Mouse (Mus musculus) liver (tissue): ENCODE results near the gene Med9.
A peak's percentile ranks its signal among the peaks of the same experiment; 100 is the strongest.
"Not testable (repeated sequence)": the region's sequence is repeated elsewhere in the genome, so short reads cannot be mapped to it uniquely, and the experiment has no call there.

ENCODE experiments used
- DNase-seq: peaks from one replicate; pipeline ENCODE4 v3.0.0-alpha.2; 2020; ENCODE audit warnings: mixed read lengths

Gene Med9

DNA sequence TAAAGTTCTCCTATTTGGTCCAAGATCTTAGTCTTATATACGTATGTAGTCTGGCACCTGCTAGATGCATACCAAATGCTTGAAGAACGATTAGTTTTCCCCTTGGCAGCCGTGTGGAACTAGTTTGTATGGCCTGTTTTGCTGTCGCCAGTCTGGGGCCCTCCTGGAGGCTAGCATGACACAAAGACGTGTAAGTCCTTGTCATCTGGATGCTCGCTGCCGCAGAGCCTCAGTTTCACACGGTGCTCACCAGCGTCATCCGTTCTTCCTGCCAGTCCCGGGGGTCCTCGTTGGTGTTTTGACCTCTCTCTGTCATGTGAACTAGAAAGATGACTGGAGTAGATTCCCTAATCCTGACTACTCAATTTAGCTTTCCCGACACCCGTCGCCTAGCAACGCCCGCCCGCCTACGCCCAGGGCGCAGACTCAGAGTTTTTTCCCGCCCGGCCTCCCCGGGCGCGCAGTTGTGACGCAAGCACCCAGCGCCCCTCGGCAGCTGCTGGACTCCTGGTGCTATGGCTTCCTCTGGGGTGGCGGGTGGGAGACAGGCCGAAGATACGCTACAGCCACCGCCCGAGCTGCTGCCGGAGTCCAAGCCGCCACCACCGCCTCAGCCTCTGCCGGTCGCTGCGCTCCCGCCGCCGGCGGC lies at the start of gene Med9:
Gene Med9, plus strand, starts transcription at position 455 of the 649 bp plus-strand sequence.
- DNase-seq = peak; percentile 93

GRCm38 (mm10) chr11:59899711-59900685 lies 48.0 kb upstream of the Med9 start:
- no peak for DNase-seq

DNA sequence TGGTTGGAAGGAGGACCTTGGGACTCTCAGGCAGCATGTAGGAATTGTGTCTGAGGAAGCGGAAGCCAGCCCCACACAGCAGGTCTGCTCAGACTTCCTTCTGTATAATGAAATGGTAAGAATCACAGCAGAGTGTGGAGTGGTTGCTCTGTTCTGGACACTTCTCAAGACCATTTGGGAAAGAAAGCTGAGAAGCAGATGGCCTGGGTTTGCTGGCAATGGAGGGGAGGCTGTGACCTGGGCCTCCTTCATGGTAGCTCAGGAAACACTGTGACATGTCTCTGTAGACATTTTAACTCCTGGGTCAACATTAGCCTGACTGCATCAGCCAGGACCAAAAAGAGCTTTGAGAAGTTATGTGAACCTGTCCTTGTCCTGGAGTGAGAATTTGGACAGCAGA lies 47.0 kb upstream of the Med9 start:
- DNase-seq = no peak

GRCm38 (mm10) chr11:59902045-59902726 lies 45.8 kb upstream of the Med9 start:
- DNase-seq = no peak

DNA sequence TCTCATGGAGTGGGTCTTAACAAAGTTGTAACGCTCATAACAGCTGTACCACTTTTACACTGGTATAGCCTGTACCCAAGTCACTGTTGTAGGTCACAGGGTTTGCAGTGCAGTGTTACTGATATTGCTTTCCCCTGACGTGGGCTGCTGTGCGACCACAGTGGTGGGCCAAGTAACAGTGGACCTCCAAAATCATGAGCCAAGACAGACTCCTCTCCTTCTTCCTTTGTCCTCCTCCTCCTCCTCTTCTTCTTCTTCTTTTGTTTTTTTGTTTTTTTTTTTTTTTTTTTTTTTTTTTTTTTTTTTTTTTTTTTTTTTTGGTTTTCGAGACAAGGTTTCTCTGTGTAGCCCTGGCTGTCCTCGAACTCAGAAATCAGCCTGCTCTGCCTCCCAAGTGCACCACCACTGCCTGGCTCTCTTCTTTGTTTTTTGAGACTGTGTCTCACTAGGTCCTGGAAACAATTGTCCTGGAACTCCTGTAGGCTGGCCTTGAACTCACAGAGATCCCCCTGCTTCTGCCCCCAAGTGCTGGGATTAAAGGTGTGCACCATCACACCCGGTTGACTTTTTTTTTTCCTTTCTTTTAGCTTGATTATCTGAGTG lies 41.4 kb upstream of the Med9 start:
- DNase-seq = no peak

DNA sequence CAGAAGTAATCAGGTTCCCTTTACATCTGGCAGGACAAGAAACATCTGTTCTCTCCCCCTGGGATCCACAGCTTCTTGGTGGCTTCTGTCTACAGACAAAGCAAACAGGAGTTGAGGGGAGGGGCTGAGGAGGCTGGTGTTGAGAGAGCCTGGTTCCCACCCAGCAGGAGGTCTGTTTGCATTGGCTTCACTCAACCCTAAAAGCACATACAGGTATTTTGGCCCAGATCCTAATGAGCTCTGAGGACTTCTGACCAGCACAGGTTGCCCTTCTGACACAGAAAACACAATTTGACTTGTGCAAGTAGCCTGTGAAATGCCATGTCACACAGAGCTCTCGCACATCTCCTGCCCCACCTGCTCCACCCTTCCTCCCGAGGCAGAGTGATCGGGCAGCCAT lies 39.6 kb upstream of the Med9 start:
- DNase-seq = no peak

GRCm38 (mm10) chr11:59910586-59910985 lies 37.4 kb upstream of the Med9 start:
- DNase-seq = no peak

GRCm38 (mm10) chr11:59911523-59911922 lies 36.5 kb upstream of the Med9 start:
- no peak for DNase-seq

DNA sequence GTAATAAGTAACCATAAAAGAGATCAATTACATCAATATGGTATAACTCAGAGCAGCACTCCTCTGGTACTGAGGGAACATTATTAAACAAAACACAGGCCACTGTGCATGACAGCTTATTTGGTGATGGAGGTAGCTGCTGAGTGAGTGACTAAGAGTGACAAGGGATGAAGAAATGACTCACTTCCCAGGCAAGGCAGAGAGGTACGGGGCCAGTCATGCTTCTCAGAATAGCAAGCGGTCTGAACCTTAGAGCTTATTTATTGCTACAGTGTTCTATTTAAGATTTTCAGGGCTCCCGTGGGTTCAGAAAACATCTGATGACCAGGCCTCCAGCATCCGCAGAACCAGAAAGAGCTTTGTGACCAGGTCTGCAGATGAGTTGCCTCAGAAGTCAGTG lies 34.3 kb upstream of the Med9 start:
- no peak for DNase-seq

DNA sequence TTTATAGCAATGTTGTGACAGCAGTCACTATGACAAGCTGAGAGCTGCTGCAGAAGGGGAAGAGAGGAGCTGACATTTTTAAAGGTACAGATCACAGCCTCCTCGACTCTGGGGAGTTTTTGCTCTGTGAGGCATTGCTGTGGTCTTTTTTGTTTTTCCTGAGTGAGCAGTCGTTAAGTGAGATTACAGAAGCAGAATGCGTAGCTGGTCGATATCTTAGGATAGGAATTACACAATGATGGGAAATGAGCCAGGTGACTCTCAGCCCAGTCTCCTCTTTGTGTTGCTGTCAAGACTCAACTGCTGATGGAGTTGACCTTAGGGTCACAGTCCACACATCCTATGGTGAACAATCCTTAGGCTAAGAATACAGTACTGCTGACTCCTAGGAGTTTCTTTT lies 30.0 kb upstream of the Med9 start:
- no peak for DNase-seq

DNA sequence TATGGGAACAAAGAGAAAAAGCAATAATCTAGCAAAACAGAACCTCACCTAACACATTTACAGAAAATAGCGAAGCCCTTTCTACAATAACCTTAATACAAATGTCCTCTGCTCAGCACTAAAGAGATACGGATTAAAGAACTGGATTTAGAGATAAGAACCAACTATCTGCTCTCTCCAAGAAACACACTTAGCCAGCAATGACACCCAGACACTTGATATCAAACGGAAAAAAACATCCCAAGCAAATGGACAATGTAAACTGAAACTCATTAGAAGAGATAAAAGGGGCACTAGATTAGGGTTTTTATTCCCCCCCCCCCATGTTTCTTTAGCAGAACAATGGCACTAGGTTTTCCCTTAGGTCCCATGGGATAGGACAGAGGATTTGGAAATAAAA lies 28.6 kb upstream of the Med9 start:
- no peak for DNase-seq

DNA sequence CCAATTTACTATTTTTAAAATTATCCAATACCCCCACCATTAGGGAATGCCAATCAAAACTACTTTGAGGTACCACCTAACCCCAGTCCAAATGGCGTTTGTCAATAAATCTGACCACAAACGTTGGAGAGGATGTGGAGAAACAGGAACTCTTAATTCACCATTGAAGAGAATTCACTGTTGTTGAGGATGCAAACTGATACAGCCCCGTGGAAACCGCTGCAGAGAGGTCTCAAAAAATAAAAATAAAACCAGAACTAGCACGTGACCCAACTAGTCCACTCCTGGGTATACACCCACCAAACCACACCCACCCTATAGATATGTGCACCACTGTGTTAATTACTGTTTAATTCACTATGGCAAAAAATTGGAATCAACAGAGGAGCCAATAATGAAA lies 27.7 kb upstream of the Med9 start:
- DNase-seq = no peak

- peak; percentile 72 for DNase-seq
Measured at GRCm38 (mm10) chr11:59921265-59921664, 26.7 kb upstream of the Med9 start.

GRCm38 (mm10) chr11:59930031-59930430 lies 18.0 kb upstream of the Med9 start:
- DNase-seq = no peak

GRCm38 (mm10) chr11:59932560-59933337 lies 15.3 kb upstream of the Med9 start:
- no peak for DNase-seq

- no peak for DNase-seq
Measured at GRCm38 (mm10) chr11:59933943-59934342, 14.1 kb upstream of the Med9 start.

DNA sequence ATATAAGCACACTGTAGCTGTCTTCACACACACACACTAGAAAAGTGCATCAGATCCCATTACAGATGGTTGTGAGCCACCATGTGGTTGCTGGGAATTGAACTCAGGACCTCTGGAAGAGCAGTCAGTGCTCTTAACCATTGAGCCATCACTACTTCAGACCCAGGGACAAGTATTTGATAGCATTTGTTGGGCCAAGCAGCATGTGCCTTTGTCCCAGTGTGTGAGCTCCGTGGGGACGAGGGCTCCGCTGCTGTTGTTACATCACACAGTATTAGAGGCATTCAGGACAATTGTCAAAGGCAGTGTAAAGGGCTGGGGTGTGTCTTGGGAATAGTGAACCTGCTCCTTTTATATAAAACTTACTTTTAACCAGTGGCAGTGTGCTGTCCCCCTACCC lies 11.0 kb upstream of the Med9 start:
- DNase-seq = no peak

DNA sequence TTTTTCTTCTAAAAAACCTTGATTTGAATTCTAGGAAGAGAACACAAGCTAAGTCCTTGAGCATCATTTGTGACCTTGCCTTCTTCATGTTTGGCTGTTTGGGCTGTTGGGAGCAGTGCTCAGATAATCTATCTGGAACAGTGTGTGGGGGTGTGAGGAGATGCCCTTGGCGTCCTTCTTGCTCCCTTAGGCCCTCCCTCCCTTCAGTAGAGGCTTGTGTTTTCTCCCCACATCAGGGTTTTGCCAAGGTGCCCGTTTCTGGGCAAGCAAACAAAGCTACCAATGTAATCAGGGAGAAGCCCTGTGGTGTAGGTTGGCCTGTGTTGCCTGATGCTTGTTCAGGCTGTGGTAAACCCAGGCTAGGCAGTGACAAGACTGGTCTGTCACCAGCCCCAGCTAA lies 10.4 kb upstream of the Med9 start:
- DNase-seq = no peak

DNA sequence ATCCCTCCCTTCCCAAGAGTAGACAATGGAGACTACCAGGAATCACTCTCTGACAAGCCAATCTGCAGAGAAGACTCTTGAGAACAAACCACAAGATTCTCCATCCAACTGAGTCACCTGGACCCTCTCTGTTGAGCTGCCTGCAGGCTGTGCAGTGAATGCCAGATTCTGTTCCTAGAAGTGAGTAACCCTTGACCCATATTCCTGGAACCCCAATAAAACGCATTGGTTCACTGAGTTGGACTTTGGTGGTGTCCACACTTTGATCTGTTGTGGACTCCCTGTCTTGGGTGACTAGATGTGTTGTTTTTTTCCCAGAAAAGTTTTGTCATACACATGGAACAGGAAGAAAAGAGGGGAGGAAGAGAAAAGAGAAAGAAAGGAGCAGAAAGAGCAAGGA lies 8.2 kb upstream of the Med9 start:
- no peak for DNase-seq

DNA sequence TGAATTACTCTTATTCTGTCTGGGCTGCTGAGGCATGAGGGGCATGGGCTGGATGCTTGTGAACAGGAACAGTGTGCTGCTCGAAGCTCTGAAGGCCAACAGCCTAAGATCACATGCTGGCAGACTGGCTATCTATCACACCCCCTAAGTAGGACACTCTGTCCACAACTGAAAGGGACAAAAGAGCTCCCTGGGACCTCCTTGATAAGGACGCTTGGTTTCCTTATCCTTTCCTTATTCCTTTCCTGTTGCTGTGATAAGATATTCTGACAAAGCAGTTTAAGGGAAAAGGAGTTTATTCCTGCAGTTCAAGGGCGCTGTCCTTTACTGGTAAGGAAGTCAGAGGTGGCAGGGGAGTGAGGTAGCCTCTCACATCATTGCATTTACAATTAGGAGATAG lies 7.4 kb upstream of the Med9 start:
- no peak for DNase-seq

DNA sequence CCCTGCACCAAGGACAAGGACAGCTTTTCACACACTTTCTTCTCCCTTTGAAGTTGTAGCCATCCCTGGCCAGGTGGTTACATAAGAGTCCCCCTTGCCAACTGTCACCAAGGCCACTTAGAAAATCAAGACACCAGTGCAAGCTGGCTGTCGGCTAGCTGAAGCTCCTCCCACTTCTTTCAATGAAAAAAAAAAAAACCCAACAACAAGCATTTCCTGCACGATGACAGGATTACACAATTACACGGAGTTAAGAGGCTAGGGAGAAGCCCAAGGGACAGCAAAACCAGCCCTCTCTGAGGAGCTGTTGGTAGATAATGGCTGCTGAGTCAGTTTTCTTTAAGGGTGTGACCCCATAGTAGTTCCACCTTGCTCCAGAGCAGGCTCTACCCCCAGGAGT lies 6.6 kb upstream of the Med9 start:
- DNase-seq = peak; percentile 39

- not testable (repeated sequence) for DNase-seq
Measured at GRCm38 (mm10) chr11:59944855-59945254, 3.2 kb upstream of the Med9 start.
